Mouse (Mus musculus) liver (tissue): ENCODE results near the gene Mest.

Experiments used
- DNase-seq: peaks from one replicate; pipeline ENCODE4 v3.0.0-alpha.2; 2020; ENCODE audit warnings: mixed read lengths

The Mest gene

GRCm38 (mm10) chr6:30745591-30745990, 22.2 kb downstream of the Mest start:
- no peak for DNase-seq

- no peak for DNase-seq
These were observed 24.4 kb downstream of the Mest start for GRCm38 (mm10) chr6:30747631-30748357.

- DNase-seq = no peak
These were observed 25.1 kb downstream of the Mest start for GRCm38 (mm10) chr6:30748358-30748910.

GRCm38 (mm10) chr6:30749042-30749689, 25.8 kb downstream of the Mest start:
- DNase-seq = no peak

- no peak for DNase-seq
These were observed 26.5 kb downstream of the Mest start for GRCm38 (mm10) chr6:30749892-30750291.

- no peak for DNase-seq
These were observed 27.1 kb downstream of the Mest start for GRCm38 (mm10) chr6:30750482-30750881.

GRCm38 (mm10) chr6:30751209-30751608, 27.9 kb downstream of the Mest start:
- no peak for DNase-seq
